Mouse (Mus musculus): Measurements from ENCODE around the gene Tiam2. TPM values are rescaled to one million over a fixed set of nuclear protein-coding genes. Genes with fewer than 3 reads are reported as not detected.

Gene Tiam2
- polyA plus RNA-seq, 1 experiment from 2014 or later, result 4.1 TPM

- H3K4me2 ChIP-seq, result no peak overlapping the region
- peaks cover 7% of the 10 kb centered on the region; the same call in 1 of the 2 replicates for H3K27me3 ChIP-seq (replicated peaks)
- H3K36me3 ChIP-seq (replicated peaks), result no peaks in the 10 kb centered on the region
- no peak for ATAC-seq (replicated peaks)
- H3K4me3 ChIP-seq, result no peak overlapping the region
- H3K9me3 ChIP-seq, result no peaks in the 10 kb centered on the region
- no peaks in the 10 kb centered on the region for H3K4me1 ChIP-seq
- H3K27ac ChIP-seq, result no peak overlapping the region
- no peak overlapping the region for H3K9ac ChIP-seq
- WGBS, result 76% methylated on average over 4 of the region's 4 CpGs
Observed at GRCm38 (mm10) chr17:3412771-3413170, 86.4 kb downstream of the Tiam2 start.

GRCm38 (mm10) chr17:3415580-3415979, 89.2 kb downstream of the Tiam2 start:
- Histone ChIP-seq H3K4me3 (no peak overlapping the region), H3K9ac (no peak overlapping the region), H3K27me3 (replicated peaks) (peaks cover 7% of the 10 kb centered on the region; the same call in 1 of the 2 replicates), H3K36me3 (replicated peaks) (no peaks in the 10 kb centered on the region), H3K27ac (no peak overlapping the region), H3K9me3 (no peaks in the 10 kb centered on the region), H3K4me2 (no peak overlapping the region), H3K4me1 (no peaks in the 10 kb centered on the region)
- WGBS, result 84% methylated on average over 3 of the region's 3 CpGs
- no peak for ATAC-seq (replicated peaks)

GRCm38 (mm10) chr17:3416401-3416800, 90.0 kb downstream of the Tiam2 start:
- H3K4me1 ChIP-seq, result no peaks in the 10 kb centered on the region
- 74% methylated on average over 3 of the region's 3 CpGs for WGBS
- H3K4me3 ChIP-seq, result no peak overlapping the region
- H3K36me3 ChIP-seq (replicated peaks), result no peaks in the 10 kb centered on the region
- no peak overlapping the region for H3K9ac ChIP-seq
- H3K9me3 ChIP-seq, result no peaks in the 10 kb centered on the region
- ATAC-seq (replicated peaks), result no peak
- H3K4me2 ChIP-seq, result no peak overlapping the region
- peaks cover 7% of the 10 kb centered on the region; the same call in 1 of the 2 replicates for H3K27me3 ChIP-seq (replicated peaks)
- H3K27ac ChIP-seq, result no peak overlapping the region

GRCm38 (mm10) chr17:3419368-3419928, 93.1 kb downstream of the Tiam2 start:
- Histone ChIP-seq H3K36me3 (replicated peaks) (no peaks in the 10 kb centered on the region), H3K27me3 (replicated peaks) (peaks cover 2% of the 10 kb centered on the region; the same call in 1 of the 2 replicates), H3K4me2 (no peak overlapping the region), H3K9ac (no peak overlapping the region), H3K27ac (no peak overlapping the region), H3K4me1 (no peaks in the 10 kb centered on the region), H3K9me3 (no peaks in the 10 kb centered on the region), H3K4me3 (no peak overlapping the region)
- ATAC-seq (replicated peaks), result no peak
- 84% methylated on average over 10 of the region's 10 CpGs for WGBS

- no peak overlapping the region for H3K4me3 ChIP-seq
- no peak overlapping the region for H3K4me2 ChIP-seq
- H3K36me3 ChIP-seq (replicated peaks), result no peaks in the 10 kb centered on the region
- WGBS, result 88% methylated on average over 4 of the region's 4 CpGs
- no peak for ATAC-seq (replicated peaks)
- no peak overlapping the region for H3K27ac ChIP-seq
- H3K9ac ChIP-seq, result no peak overlapping the region
- H3K4me1 ChIP-seq, result no peaks in the 10 kb centered on the region
- H3K9me3 ChIP-seq, result no peaks in the 10 kb centered on the region
- H3K27me3 ChIP-seq (replicated peaks), result no peaks in the 10 kb centered on the region
Observed at GRCm38 (mm10) chr17:3420148-3420547, 93.8 kb downstream of the Tiam2 start.

GRCm38 (mm10) chr17:3423416-3423815, 97.0 kb downstream of the Tiam2 start:
- WGBS, result 74% methylated on average over 2 of the region's 2 CpGs
- Histone ChIP-seq H3K36me3 (replicated peaks) (no peaks in the 10 kb centered on the region), H3K27me3 (replicated peaks) (no peaks in the 10 kb centered on the region), H3K9ac (no peak overlapping the region), H3K27ac (no peak overlapping the region), H3K4me1 (no peaks in the 10 kb centered on the region), H3K4me3 (no peak overlapping the region), H3K9me3 (no peaks in the 10 kb centered on the region), H3K4me2 (no peak overlapping the region)
- ATAC-seq (replicated peaks), result no peak

GRCm38 (mm10) chr17:3428659-3429058, 102.3 kb downstream of the Tiam2 start:
- Histone ChIP-seq H3K27ac (no peak overlapping the region), H3K4me3 (no peak overlapping the region), H3K27me3 (replicated peaks) (no peaks in the 10 kb centered on the region), H3K9me3 (no peaks in the 10 kb centered on the region), H3K4me1 (no peaks in the 10 kb centered on the region), H3K4me2 (no peak overlapping the region), H3K9ac (no peak overlapping the region), H3K36me3 (replicated peaks) (no peaks in the 10 kb centered on the region)
- ATAC-seq (replicated peaks), result no peak
- WGBS, result 96% methylated on average over 9 of the region's 9 CpGs

GRCm38 (mm10) chr17:3432590-3433498, 106.5 kb downstream of the Tiam2 start:
- no peak overlapping the region for H3K9ac ChIP-seq
- H3K36me3 ChIP-seq (replicated peaks), result no peaks in the 10 kb centered on the region
- no peaks in the 10 kb centered on the region for H3K4me1 ChIP-seq
- 75% methylated on average over 10 of the region's 10 CpGs for WGBS
- H3K4me2 ChIP-seq, result no peak overlapping the region
- H3K9me3 ChIP-seq, result no peaks in the 10 kb centered on the region
- no peak for ATAC-seq (replicated peaks)
- H3K27me3 ChIP-seq (replicated peaks), result no peaks in the 10 kb centered on the region
- H3K27ac ChIP-seq, result no peak overlapping the region
- H3K4me3 ChIP-seq, result no peak overlapping the region

- no peak overlapping the region for H3K27ac ChIP-seq
- no peaks in the 10 kb centered on the region for H3K36me3 ChIP-seq (replicated peaks)
- H3K9me3 ChIP-seq, result no peaks in the 10 kb centered on the region
- no peaks in the 10 kb centered on the region for H3K27me3 ChIP-seq (replicated peaks)
- H3K9ac ChIP-seq, result no peak overlapping the region
- no peaks in the 10 kb centered on the region for H3K4me1 ChIP-seq
- WGBS, result 91% methylated on average over 3 of the region's 3 CpGs
- ATAC-seq (replicated peaks), result no peak
- no peak overlapping the region for H3K4me3 ChIP-seq
- no peak overlapping the region for H3K4me2 ChIP-seq
Observed at GRCm38 (mm10) chr17:3433521-3434271, 107.3 kb downstream of the Tiam2 start.

- no peak overlapping the region for H3K27ac ChIP-seq
- no peaks in the 10 kb centered on the region for H3K36me3 ChIP-seq (replicated peaks)
Observed at GRCm38 (mm10) chr17:3435299-3435698, 108.9 kb downstream of the Tiam2 start.

GRCm38 (mm10) chr17:3436841-3437515, 110.6 kb downstream of the Tiam2 start:
- Histone ChIP-seq H3K4me2 (no peak overlapping the region), H3K9ac (no peak overlapping the region), H3K27me3 (replicated peaks) (no peaks in the 10 kb centered on the region), H3K4me1 (no peaks in the 10 kb centered on the region), H3K27ac (no peak overlapping the region), H3K9me3 (no peaks in the 10 kb centered on the region), H3K36me3 (replicated peaks) (no peaks in the 10 kb centered on the region), H3K4me3 (no peak overlapping the region)
- no peak for ATAC-seq (replicated peaks)
- WGBS, result 80% methylated on average over 12 of the region's 12 CpGs

More at GRCm38 (mm10) chr17:3435299-3435698, 108.9 kb downstream of the Tiam2 start:
- ATAC-seq (replicated peaks), result no peak
- no peaks in the 10 kb centered on the region for H3K27me3 ChIP-seq (replicated peaks)
- H3K4me2 ChIP-seq, result no peak overlapping the region
- WGBS, result 86% methylated on average over 1 of the region's 1 CpGs
- no peaks in the 10 kb centered on the region for H3K9me3 ChIP-seq
- H3K4me1 ChIP-seq, result no peaks in the 10 kb centered on the region
- no peak overlapping the region for H3K9ac ChIP-seq
- H3K4me3 ChIP-seq, result no peak overlapping the region
